Mouse (Mus musculus): ENCODE results near the gene E130114P18Rik.

E130114P18Rik gene

DNA sequence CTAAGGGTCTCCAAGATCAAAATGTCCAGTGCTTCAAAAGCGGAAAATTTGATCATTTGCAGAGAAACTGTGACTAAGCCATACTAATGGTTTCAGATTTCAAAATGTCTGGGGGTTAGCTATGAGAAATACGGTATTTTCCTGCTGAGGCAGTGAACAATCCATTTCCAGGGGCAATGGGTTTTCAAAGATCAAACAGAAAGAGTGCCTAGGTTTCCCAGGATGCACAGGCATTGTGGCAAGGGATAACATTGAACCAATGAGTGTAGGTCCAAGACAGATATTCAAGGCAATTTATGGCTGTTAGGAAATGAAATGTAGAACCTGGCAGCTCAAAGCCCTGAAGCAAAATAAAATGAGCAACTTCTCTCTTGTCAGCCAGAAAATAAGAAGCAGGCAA is 220.3 kb downstream of the E130114P18Rik start:
- DNase-seq (ENCODE audit: low spot score): no peak

DNA sequence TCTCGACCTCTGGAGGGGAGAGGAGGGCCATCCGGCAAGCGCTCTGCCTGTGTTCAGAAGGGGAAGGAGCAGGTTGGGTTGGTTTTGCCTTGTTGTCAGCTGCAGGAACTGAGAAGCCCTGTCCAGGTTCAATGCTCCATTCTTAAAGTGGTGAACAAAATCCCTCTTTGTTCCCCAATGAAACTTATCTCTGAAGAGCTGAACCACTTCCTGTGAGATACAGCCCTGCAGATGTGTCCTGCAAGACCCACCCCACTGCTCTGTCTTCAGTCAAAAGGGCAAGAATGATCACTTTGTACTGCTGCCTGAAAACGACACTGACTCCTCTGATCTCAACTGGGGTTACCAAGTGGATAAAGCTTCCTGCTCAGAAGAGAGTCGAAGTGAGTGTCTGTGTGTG is 233.9 kb downstream of the E130114P18Rik start:
- no peak for DNase-seq (ENCODE audit: low spot score)

DNA sequence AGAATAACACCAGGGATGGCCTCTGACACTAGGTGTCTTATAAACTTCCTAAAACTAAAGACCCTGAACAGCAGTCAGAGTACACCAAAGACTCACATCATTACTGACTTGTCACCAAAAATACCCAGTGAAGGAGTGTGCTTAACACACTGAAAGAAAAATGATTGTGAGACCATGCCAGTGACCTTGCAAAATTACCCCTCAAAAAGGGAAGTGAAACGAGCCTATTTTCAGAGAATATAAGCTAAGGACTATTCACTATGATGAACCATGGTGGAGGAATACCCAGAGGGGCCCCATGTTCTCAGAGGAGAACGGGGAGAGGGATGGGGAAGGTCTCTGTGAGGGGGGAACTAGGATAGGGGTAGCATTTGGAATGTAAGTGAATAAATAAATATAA is 245.8 kb downstream of the E130114P18Rik start:
- no peak for DNase-seq (ENCODE audit: low spot score)

DNA sequence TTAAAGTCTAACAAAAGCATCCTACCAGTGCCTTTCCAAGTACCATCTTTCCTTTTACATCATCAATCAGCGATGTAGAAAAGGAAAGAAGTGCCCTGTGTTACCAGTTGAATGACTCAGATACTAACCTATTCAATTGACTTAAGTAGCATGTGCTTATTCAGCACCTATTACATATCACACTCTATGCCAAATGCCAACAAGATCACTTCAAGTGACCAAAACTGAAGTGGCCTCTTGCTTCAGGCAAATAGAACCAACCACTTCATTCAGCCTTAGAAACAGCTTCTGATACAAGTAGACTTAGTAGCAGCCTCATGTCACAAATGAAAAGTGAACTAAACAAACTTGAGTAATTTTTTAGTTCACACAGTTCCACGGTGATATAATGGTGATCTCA is 249.4 kb downstream of the E130114P18Rik start:
- DNase-seq (ENCODE audit: low spot score): no peak
